Mouse (Mus musculus): Measurements from ENCODE around the gene Mydgf.
A peak's percentile ranks its signal among the peaks of the same experiment; 100 is the strongest.

The Mydgf gene

DNA sequence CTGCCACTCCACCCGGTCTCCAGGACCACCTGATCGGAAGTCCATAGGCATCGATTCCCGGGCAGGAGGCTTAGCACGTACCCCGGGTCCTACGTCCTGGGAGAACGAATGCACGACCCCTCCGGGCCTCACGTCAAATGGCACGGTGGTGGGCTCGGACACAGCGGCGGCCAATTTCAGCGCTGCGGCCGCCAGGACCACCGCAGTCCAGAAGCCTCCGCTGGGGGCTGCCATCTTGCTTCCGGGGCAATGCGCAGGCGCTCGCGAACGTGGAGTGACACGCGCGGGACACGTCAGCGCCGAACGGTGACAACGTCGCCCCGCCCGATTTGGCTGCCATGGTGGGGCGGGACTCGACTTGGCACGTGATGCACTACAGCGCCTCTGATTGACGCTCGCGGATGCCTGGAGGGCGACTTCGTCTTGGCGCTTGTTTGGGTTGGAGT, at the start of gene Mydgf:
TSS of gene Mydgf (minus strand) at position 263 of the 446 bp plus-strand sequence.
- peak; percentile 89 for DNase-seq

DNA sequence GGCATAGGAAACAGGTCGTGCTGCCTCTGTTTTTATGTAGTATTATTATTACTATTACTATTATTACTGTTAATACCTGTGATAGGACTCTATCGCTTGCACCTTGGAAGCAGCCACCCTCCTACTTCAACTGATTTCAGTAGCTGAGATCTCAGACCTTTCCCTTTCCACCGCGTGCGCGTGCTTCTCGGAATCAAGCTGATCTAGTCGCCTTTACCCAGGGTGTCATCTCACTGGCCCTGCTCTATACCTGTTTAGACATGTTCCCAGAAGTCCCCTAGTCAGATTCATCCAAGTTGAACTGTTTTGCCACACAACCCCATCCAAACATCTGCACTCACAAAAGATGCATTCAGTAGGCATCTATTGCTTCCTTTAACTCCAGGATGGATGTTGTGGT, 49.7 kb upstream of the Mydgf start:
- DNase-seq = no peak

- DNase-seq = no peak
Observed at GRCm38 (mm10) chr17:56229943-56230342, 46.2 kb upstream of the Mydgf start.

DNA sequence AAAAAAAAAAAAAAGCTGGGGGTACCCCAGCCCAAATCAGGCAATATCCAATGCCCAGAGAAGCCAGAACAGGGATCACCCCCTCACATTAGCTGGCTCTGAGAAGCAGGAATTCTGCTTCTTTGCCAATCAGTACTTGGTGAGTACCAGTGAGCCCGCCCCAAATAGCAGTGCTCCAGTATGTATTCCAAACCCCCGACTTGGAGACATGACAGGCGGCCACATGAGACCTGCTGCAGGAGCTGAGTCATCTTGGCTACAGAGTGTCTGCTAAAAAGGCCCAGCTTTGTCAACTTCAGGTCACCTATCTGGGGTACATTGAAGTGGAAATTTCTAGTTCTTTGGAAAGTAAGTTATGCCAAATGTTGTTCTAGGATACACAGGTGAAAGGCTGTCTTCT, 42.8 kb upstream of the Mydgf start:
- DNase-seq = no peak

DNA sequence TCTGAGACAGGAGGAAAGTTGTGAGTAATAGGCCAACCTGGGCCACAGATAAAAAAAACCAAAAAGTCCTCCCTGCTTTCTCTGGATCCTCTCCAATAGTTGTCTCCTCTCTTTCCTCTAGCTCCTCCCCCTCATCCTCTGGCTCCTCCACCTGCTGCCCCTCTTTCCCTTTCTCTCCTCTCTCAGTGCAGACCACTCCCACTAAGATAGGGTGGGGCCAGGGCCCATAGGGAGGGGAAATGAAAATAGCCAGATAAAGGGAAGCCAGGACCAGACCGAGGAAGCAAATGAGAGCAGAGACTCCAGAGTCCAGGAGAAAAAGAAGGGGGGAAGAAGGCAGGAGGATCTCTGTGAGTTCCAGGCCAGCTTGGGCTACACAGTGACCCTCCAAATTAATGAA, 41.2 kb upstream of the Mydgf start:
- DNase-seq = no peak

DNA sequence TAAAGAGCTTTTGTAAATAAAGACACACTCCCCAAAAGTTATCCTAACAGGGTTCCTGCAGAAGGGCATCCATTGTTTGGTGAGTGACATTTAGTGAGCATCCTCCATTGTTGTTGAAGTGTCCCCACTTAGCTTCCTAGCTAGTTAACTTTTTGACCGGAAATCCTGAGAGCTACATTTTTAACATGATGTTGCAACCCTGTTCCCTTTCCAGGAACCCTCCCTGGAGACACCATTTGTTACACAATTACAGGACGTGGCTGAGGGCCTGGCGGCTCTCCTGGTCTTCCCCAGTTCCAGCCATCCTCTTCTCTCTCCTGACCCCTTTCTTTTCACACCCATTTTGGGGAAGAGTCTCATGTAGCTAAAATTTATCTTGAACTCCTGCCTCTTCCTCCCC, 36.1 kb upstream of the Mydgf start:
- DNase-seq = no peak

- no peak for DNase-seq
Observed at GRCm38 (mm10) chr17:56219251-56219650, 35.5 kb upstream of the Mydgf start.

DNA sequence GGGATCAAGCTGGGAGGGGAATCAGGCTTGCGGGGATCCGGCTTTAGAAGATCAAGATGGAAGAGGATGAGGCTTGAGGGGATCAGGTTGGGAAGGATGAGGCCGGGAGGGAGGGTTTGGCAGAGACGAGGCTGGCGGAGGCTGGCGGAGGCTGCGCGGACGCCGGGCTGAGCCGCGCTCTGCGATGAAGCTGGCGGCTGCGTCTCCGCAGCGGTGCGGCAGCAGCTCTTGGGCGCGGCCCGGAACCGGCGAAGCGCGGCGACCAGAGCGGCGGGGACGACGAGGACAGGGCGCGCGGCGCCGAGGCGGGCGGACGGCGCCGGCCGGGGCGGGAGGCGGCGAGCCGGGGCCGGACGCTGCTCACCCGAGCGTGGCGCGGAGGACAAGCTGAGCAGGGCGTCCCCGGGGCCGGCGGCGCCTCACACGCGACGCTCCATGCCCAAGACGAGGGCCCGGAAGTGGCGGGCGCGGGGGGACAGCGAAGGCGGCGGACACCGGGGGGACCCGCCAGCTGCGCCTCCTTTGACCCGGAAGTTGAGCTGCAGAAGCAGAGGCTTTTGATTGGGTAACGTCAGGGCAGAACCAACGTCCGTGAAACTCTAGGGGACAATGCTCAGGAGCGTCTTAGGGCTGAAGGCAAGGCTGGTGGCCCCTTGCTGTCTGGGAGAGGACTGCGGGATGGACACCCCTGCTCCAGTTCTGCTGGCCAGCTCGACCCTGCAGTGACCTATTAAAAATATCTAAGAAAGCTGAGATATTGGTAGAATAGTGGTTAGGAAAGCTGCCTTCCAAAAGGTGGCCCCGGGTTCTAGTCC, 34.9 kb upstream of the Mydgf start, which contains the start of gene Dpp9:
TSS of gene Dpp9 (minus strand) at position 529 of the 815 bp plus-strand sequence.
- peak; percentile 78 to 86 for DNase-seq

- peak in 1 of 2 experiments; percentile 25 for DNase-seq
Observed at GRCm38 (mm10) chr17:56217670-56218069, 34.0 kb upstream of the Mydgf start.

GRCm38 (mm10) chr17:56214229-56214628, 30.5 kb upstream of the Mydgf start:
- DNase-seq = no peak

- no peak for DNase-seq
Observed at GRCm38 (mm10) chr17:56212676-56213075, 29.0 kb upstream of the Mydgf start.

DNA sequence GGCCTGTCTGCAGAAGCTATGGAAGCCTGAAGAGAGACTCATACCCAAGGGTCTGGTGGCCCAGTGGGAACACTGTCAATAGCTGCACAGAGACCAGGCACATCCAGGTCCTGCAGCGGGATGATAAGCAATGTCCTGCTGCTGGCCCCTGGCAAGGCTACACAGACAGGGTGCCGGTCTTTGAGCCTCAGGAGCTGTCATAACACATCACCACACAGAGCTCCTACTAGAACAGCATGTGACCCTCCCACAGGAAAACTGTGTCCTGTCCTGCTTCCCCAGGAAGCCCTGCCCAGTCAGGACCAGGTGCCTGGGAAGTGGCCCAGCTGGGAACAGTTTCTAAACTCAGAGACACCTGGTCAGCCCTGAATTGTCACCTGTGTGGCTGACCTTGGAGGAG, 27.4 kb upstream of the Mydgf start:
- DNase-seq = no peak

DNA sequence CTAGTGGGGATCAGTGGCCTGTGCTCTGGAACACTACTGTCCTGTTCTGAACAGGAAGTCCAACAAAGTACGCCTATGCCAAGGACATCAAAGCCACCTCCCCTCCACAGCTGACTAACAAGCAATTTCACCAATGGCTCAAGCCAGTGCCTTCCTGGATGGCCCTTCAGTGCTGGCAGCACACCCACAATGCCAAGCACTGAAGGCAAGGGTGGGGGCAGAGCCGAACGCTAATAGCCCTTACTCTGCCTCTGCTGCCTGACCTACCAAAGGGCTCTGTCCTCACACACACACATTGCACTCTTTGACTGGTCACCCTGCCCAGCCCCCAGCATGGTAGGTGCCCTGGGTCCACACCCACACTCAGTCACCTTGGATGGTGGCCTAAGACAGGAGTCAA, 25.1 kb upstream of the Mydgf start:
- no peak for DNase-seq

DNA sequence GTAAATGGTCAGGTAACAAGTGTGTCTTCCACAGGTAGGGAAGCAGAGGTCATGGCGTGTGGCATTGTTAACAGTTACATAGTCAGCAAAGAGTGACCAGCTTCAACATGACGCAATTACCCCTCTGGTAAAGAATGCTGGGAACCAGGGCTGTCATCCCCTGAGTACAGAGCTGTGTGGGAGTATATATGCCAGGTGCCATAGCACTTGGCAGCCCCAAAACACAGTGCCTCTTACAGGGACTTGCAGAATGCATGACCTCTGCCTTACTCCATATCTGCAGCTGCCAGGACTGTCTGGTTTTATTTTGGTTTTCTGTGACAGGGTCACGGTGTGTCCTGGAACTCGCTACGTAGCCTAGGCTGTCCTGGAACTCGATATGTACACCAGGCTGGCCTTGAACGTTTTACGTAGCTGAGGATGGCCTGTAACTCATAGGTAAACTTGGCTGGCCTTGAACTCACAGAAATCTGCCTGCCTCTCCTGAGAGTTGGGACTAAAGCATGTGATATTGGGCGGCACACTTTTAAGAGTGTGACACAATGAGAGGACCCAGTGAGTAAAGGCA, 24.3 kb upstream of the Mydgf start:
- DNase-seq = no peak

GRCm38 (mm10) chr17:56206986-56207674, 23.4 kb upstream of the Mydgf start:
- no peak for DNase-seq

DNA sequence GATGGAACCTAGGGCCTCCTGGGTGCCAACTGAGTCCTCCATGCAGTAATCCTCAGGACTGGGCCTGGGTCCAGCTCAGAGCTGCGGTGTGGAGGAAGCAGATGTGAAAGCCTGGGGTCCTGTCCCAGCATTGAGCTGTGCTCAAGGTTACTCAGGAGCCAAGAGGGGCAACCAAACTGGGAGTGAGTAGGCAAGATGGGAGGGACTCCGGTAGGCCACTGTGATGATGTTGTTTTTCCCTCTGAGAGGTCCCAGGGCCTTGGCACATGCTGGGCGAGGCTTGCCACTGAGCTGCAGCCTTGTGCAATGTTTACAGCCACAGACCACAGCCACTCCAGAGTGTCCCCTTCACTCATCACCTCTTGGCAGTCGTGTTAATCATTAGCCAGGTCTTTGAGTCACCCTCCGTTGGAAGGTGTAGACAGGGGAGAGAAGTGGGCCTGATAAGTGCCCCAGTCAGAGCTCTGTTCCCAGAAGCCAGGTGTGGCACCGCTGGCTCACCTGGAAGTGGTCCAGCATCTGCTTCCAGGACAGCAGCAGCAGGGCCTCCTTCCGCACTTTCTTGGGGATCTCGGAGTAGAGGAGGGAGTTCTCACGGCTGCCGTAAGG, 22.7 kb upstream of the Mydgf start:
- DNase-seq = no peak

DNA sequence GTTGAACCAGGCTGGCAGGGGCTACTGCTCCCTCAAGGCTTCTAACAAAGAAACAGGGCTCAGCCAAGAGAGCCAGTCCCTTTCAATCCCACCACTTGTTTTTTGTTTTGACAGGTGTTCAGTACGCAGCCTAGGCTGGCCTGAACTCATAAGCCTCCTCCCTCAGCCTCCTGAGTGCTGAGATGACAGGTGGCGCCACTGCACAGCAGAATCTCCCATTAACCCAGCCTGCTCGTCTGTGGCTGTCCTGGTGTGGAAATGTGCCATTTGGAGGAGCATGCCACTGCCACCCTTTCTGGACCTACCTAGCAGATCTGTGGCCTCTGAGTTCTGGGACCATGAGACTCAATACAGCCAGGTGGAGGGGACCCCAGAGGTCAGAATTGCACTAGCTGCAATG, 20.0 kb upstream of the Mydgf start:
- no peak for DNase-seq

DNA sequence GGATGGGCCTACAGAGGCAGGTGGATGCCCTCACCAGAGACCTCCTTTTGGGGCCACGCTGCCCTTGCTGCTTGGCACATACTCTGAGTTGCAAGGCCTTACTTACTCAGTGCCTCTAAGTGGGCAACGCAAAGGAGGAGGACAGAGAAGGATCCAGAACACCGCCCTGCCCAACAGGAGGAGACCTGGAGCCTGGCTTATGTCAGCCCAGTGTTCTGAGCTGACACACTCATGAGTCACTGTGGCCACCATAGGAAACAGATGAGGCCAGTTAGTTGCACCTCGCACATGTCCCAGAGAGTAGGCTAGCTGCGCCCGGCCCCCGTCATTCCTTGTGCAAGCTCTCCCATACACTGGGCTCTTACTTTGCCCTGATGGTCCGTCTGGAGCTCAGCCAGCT, 18.8 kb upstream of the Mydgf start:
- DNase-seq = no peak

DNA sequence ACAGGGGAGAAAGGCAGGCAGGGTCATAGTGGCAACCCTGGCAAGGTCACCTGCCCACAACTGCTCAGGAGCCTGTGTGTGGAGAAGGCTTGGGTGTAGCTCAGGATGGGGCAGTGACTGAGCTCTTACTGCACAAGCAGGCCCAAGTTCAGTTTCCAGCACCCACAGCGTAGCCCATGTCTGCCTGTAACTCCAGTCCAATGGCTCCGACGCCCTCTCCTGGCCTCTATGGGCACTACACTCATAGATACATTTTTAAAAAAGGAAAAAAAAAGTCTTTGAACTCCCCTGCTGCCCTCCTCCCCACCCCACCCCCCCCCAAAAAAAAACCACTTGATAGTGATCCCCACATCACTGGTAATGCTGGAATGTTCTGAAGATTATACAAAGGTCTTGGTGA, 17.9 kb upstream of the Mydgf start:
- no peak for DNase-seq

- DNase-seq = no peak
Observed at GRCm38 (mm10) chr17:56200586-56200985, 16.9 kb upstream of the Mydgf start.

- no peak for DNase-seq
Observed at GRCm38 (mm10) chr17:56196860-56197259, 13.1 kb upstream of the Mydgf start.

- no peak for DNase-seq
Observed at GRCm38 (mm10) chr17:56194765-56195164, 11.0 kb upstream of the Mydgf start.

GRCm38 (mm10) chr17:56194357-56194756, 10.6 kb upstream of the Mydgf start:
- no peak for DNase-seq
